Mouse (Mus musculus) T-helper 2 cell (primary cell): ENCODE data around the gene Gm29776.

Experiments used
- in situ Hi-C: fragments of 300-600 bp; cut with MboI, MseI; formaldehyde crosslinking; loops from one replicate; pipeline ENCODE4 v1.15.1; 2025; ENCODE audit warnings: high pct_unique_total_duplicates

Gene Gm29776

DNA sequence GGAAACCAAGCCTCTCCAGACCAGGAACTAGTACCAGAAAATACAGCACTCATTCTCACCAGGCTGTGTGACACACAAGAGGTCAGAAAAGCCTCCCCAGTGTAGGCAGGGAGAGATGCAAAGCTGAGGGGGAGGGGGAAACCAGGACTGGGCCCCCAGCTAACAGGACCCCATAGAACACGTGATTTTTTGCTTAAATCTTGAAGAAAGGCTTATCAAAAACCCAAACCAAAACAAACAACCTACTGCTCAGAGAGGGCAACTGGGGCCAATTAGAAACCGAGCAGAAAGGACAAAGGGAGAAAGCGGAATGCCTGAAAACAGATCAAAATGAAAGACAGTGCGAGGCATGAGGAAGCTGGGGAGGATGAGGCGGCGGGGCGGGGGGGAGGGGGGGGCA is 45.8 kb downstream of the Gm29776 start:
- in situ Hi-C loops: loop anchor here (5.0 kb wide), 1 partner anchor 45 kb away; the partner anchor contains the start of gene Gm29776

DNA sequence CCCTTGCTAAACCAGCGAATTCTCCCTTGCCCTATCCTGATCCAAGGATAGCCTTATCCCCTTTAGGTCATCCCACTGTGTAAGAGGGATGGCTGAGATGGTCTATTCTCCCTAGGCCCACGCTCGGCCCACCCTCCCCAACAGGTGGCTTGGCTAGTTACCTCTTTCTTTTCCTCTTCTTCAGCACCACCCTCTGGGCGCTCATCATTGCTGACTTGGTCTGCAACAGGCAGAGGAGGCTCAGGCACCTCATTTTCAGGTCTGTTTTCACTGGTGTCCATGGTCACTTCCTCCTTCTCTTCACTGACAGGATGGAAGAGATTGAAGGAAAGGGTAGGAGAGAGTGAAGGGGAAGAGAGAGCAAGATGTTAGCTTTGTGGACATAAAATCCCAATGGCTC is 47.1 kb downstream of the Gm29776 start:
- in situ Hi-C loops: loop anchor here (5.0 kb wide), 1 partner anchor 46 kb away; the partner anchor contains the start of gene Gm29776

DNA sequence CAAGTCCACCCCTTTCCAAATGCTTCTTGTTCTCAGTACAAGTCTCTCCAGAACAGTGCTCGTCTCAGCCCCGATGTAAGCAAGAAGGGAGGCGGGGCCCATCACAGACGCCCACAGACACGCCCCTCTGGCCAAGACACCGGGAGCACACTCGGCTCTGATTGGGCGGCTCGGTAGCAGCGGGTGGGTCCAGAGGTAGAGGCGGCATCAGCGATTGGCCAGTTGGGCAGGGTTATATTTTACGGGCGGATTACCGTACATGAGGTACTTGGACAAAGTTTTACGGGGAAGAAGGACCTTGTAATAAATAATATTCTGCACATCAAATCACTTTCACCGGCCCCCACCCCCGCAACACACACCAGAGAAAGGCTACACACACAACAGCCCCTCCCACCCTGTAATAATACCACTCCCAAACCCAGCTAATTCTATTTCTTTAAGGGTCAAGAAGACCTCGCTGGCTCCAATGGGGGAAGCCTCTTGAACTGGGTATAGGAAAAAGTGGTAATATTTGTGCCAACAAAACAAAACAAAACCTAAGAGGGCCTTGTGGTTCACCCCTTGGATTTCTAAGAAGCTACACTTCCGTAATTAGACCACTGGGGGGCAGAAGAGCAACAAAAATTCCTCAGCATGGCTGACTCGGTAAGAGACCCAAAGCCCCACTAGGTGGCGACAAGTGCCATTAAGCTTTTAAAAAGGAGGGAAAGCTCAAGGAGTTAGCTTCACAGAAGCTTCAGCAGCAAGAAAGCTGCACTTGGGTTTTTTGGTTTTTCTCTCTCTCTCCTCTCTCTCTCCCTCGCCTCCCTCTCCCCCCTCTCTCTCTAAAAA is 47.8 kb downstream of the Gm29776 start:
- in situ Hi-C loops: loop anchor here (5.0 kb wide), 1 partner anchor 46 kb away; the partner anchor contains the start of gene Gm29776

DNA sequence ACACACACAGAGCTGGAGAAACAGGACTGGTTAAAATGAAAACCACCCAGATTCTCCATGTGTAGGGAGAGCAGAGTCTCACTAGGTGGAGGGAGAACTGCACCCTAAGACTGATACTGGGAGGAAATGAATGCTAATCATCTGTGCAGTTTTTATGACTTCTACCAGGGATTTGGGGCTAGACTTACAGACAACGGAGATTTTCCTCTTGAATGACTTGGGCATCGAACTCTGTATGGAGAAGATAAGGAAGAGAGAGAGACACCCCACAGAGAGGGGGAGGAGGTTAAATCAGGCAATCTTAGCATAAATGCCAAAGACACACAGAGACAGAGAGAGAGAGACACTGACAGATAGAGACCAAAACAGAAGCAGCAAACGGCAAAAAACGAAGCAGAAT is 50.7 kb downstream of the Gm29776 start:
- in situ Hi-C loops: no loop called here

DNA sequence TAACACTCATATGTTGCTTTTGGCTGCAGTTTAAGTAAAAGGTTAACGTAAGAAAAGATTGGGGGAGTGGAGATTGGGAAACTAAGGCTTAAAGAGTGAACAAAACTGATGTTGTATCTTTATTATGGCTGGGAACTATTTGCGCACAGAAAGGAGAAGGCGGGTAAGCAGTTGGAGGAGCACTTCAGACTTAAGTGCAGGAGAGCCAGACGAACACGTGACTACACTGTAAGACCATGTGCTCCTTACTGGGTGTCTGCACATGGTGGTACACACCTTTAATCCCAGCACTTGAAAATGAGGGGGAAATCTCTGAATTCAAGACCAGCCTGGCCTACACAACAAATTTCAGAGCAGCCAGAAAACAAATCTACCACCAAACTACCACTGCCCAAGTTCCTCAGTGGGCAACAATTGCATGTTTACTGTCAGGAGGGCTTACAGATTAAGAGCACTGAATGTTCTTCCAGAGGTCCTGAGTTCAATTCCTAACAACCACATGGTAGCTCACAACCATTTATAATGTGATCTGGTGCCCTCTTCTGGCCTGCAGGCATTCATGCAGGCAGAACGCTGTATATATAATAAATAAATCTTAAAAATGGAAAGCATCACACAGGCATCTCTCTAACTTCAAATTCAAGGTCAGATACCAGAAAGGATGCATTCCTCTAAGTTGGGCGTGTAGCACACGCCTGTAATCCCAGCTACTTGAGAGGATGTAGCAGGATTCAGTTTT is 51.6 kb downstream of the Gm29776 start:
- in situ Hi-C loops: no loop called here

DNA sequence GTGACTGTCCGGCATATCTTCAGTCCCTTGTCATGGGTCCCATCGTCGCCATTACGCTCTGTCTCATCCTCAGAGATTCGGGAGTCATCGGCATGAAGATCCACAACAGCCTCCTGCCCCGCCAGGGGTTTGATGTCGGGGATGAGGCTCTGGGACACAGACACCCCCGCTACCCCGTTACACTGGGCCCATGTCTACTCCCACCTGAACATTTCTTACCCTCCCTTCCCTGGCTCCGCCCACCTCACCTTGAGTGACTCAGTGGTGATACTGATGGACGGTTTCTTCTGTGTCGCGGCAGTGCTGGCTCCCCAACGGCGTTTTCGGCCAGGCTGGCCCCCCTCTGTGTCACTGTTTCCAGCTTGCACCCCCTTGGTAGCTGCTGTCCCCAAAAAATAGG is 52.2 kb downstream of the Gm29776 start:
- in situ Hi-C loops: no loop called here

DNA sequence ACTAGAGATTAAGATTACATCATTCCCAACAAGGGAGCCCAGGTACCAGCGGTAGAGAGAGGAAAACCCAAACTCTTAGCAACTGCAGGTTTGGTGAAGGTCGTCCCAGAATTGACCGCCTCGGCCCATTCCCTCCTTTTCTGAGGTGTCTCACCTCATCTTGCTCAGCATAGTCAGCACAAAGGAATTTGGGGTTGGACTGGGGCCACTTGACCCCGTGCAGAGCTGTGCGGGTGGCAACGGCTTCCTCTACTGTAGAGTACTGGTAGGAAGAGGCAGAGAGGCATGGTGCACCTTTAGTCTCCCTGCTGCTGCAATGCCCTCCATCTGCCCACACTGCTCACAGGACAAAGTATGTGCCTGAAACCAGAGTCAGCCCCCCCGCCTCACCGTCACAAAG is 54.3 kb downstream of the Gm29776 start:
- in situ Hi-C loops: loop anchor here (5.0 kb wide), 1 partner anchor 72 kb away; no protein-coding TSS in a partner anchor

DNA sequence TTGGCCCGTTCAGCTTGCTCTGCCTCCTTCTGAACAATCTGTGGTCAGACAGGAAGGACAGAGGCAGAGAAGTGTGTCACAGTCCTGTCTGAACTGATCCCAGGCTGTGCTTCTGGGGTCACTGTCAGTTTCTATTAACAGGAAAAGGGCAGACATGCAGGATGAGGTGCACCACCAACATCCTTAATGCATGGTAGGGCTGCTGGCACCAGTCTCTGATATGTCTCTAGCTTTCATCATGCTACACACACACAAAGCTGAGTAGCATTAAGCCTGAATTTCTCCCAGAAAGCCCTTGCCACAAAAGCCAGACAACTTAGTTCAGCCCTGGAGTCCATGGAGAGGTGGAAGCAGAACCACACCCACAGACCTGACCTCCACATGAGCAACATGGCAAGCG is 55.6 kb downstream of the Gm29776 start:
- in situ Hi-C loops: loop anchor here (5.0 kb wide), 1 partner anchor 71 kb away; no protein-coding TSS in a partner anchor
